25 mouse cellular contexts compared by ENCODE assay signal in the genomic region with DNA sequence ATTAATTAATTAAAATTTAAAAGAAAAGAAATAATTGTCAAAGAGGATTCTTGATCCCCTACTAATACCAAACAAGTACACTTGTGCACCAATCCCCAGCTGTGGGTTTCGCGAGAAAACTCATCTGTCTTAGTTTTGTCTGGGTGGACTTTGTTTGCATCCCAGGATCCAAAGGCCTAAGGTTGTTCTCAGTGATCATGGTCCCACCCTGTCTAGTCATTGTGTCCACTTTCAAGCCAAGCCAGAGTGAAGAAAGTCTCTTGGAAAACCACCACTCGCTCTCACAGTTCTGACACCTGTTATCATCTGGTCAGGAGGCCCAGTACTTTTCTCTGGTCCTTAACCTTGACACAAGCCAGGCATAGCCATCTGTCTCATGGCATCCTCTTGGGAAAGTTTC. TPM values are rescaled to one million over a fixed set of nuclear protein-coding genes. Genes with fewer than 3 reads are reported as not detected.
"Had no signal": no experiment of that assay in that cellular context is flagged by ENCODE, and none has a peak within 500 bp of the region (broad histone marks: within the 10 kb centered on the region; RNA-seq: fewer than 3 reads in every experiment).

No protein-coding gene starts in this region.

- DNase-seq: gastrocnemius, adult 2 months; gastrocnemius, postnatal 10 days; gastrocnemius, postnatal 25 days; heart, postnatal 10 days; heart, postnatal 36 days; left cerebral cortex, postnatal 4 days; lung, adult 18-20 months had no signal

- H3K9me3 ChIP-seq: heart, embryonic 12.5 days; hindbrain, embryonic 10.5 days; hindbrain, embryonic 12.5 days; intestine, embryonic 15.5 days; limb, embryonic 13.5 days; limb, embryonic 15.5 days; liver, embryonic 12.5 days had no signal

- H3K9ac ChIP-seq: heart, embryonic 12.5 days; hindbrain, embryonic 12.5 days; hindbrain, embryonic 14.5 days; intestine, embryonic 15.5 days; limb, embryonic 13.5 days; limb, embryonic 15.5 days; liver, embryonic 12.5 days; liver, embryonic 14.5 days had no signal

- ATAC-seq: forebrain, embryonic 16.5 days; hindbrain, embryonic 16.5 days; inflammation-experienced regulatory T-cells, adult 6 months; intestine, embryonic 15.5 days; intestine, postnatal 0 days; liver, embryonic 12.5 days had no signal

- H3K4me2 ChIP-seq: hindbrain, embryonic 12.5 days; hindbrain, embryonic 14.5 days; intestine, embryonic 15.5 days; limb, embryonic 13.5 days; limb, embryonic 15.5 days; liver, embryonic 12.5 days had no signal

- H3K27me3 ChIP-seq: heart, embryonic 12.5 days; hindbrain, embryonic 12.5 days; intestine, embryonic 15.5 days; limb, embryonic 13.5 days; limb, embryonic 15.5 days had no signal

- H3K36me3 ChIP-seq: heart, embryonic 12.5 days; hindbrain, embryonic 10.5 days; hindbrain, embryonic 12.5 days; intestine, embryonic 15.5 days; limb, embryonic 13.5 days; limb, embryonic 15.5 days; liver, embryonic 12.5 days had no signal

- H3K4me3 ChIP-seq: gastrocnemius, adult 2 months; heart, adult 2 months; heart, embryonic 12.5 days; hindbrain, embryonic 10.5 days; hindbrain, embryonic 12.5 days; intestine, embryonic 15.5 days; layer of hippocampus, adult 2 months; left cerebral cortex, adult 2 months; limb, embryonic 13.5 days; limb, embryonic 15.5 days; liver, embryonic 12.5 days had no signal

- H3K27ac ChIP-seq: gastrocnemius, adult 2 months; heart, adult 2 months; hindbrain, embryonic 10.5 days; hindbrain, embryonic 12.5 days; hindbrain, embryonic 14.5 days; intestine, embryonic 15.5 days; kidney, postnatal 0 days; layer of hippocampus, adult 2 months; left cerebral cortex, adult 2 months; limb, embryonic 13.5 days; limb, embryonic 15.5 days; liver, embryonic 12.5 days; liver, embryonic 14.5 days had no signal

RNA-seq across cellular contexts. Expression of a gene that starts 48.1 kb away (rescaled TPM):
- total RNA-seq: granulocyte monocyte progenitor cell, adult 5-6 weeks had no signal
- polyA plus RNA-seq: inflammation-experienced regulatory T-cells, adult 6 months had no signal
